Mouse (Mus musculus): ENCODE data around the gene Ccdc181.

GRCm38 (mm10) chr1:164251438-164251837 is 23.9 kb upstream of the Ccdc181 start:
- no peak for TF ChIP-seq CTCF (IDR thresholded peaks at IDR 0.05; ENCODE audit: borderline replicate concordance, insufficient read depth, low read depth, low read length)
- no peak for TF ChIP-seq POLR2A (IDR thresholded peaks at IDR 0.05; ENCODE audit: borderline replicate concordance, insufficient read depth, low read length)
